Mouse (Mus musculus): ENCODE measurements around the gene Sbno2. TPM values are rescaled to one million over a fixed set of nuclear protein-coding genes. Genes with fewer than 3 reads are reported as not detected.

The Sbno2 gene
- polyA plus RNA-seq, 1 experiment from 2014 or later: 14.9 TPM

DNA sequence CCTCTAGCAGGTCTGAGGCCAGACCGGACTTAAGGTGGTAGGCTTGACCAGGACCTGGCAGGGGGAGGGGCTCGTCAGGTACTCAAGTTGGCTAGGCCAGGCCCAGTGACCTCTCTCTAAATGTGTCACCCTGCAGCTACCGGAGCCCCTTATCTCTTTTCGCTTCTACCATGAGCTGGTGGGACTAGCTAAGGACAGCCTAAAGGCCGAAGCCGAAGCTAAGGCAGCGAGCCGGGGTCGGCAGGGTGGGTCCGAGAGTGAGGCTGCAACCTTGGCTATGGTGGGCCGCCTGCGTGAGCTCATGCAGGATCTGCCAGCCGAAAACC, 76.9 kb downstream of the Sbno2 start:
- Histone ChIP-seq H3K9ac (replicated peaks; ENCODE audit: low read depth, low read length) (no peak overlapping the region), H3K9me3 (ENCODE audit: control insufficient read depth, low read length) (no peaks in the 10 kb centered on the region), H3K27me3 (replicated peaks; ENCODE audit: control insufficient read depth, insufficient read depth, low read length) (no peaks in the 10 kb centered on the region), H3K4me3 (replicated peaks; ENCODE audit: low read length) (no peak overlapping the region), H3K4me1 (replicated peaks; ENCODE audit: control insufficient read depth, insufficient read depth, low read length) (no peaks in the 10 kb centered on the region), H3K36me3 (ENCODE audit: control insufficient read depth, insufficient read depth) (no peaks in the 10 kb centered on the region), H3K4me2 (ENCODE audit: low read length) (no peak overlapping the region), H3K27ac (ENCODE audit: low read length) (no peak overlapping the region)
- ATAC-seq: no peak
- 95% methylated on average over 13 of the region's 13 CpGs for WGBS

DNA sequence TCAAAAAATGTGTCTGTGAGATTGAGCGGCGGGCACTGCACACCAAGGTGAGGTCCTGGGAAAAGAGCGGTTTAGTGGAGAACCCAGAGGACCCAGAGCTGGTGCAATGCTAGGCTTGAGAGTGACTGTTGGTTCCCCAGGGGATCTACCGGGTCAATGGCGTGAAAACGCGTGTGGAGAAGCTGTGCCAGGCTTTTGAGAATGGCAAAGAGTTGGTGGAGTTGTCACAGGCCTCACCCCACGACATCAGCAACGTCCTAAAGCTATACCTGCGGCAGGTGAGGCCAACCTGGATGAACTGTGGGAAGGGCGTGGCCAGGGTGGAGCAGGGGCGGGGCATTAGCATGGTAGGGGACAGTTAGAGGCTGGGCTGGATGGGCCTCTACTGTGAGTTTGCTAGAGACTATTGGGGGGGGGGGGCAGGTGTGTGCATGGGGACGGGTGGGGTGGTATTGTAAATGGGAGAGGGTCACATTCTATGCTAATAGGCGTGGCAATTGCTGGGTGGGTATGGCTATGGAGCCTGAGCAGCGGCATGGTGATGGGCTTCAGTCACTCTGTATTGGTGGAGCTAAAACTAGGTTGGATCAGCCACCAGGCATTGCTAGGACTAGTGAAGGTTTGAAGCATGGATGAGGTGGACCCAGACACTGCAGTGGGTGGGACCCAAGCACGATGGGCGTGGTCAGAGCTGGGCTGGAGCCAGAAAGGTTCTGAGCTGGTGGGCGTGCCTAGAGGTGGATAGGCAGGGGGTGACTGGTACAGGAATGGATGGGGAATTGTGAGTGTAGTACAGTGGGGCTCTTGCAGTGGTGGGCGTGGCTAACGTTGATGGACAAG, 77.5 kb downstream of the Sbno2 start:
- Histone ChIP-seq H3K4me1 (replicated peaks; ENCODE audit: control insufficient read depth, insufficient read depth, low read length) (no peaks in the 10 kb centered on the region), H3K4me2 (ENCODE audit: low read length) (no peak overlapping the region), H3K27me3 (replicated peaks; ENCODE audit: control insufficient read depth, insufficient read depth, low read length) (no peaks in the 10 kb centered on the region), H3K4me3 (replicated peaks; ENCODE audit: low read length) (no peak overlapping the region), H3K9ac (replicated peaks; ENCODE audit: low read depth, low read length) (no peak overlapping the region), H3K9me3 (ENCODE audit: control insufficient read depth, low read length) (no peaks in the 10 kb centered on the region), H3K36me3 (ENCODE audit: control insufficient read depth, insufficient read depth) (no peaks in the 10 kb centered on the region), H3K27ac (ENCODE audit: low read length) (no peak overlapping the region)
- ATAC-seq: no peak
- 74% methylated on average over 20 of the region's 20 CpGs for WGBS

DNA sequence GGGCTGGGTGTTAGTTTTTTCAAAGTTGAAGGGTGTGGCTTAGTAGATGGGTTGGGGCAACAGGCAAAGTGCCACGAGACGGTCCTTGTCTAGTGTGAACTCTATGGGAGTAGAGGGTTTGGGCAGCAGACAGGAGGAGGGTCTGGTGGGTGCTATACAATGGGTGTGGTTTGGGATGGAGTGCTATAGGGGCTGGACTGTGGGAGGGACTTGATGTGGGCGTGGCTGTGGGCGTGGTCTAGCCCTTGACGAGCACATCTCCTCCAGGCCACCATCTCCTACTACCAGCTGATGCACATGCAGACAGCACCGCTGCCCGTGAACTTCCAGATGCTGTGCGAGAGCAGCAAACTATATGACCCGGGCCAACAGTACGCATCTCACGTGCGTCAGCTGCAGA, 79.5 kb downstream of the Sbno2 start:
- no peaks in the 10 kb centered on the region for H3K36me3 ChIP-seq (ENCODE audit: control insufficient read depth, insufficient read depth)
- H3K9ac ChIP-seq (replicated peaks; ENCODE audit: low read depth, low read length): no peak overlapping the region
- 60% methylated on average over 12 of the region's 12 CpGs for WGBS
- 0 out of 2 replicates have a peak, but pooled peaks cover 3% of the 10 kb centered on the region for H3K27me3 ChIP-seq (replicated peaks; ENCODE audit: control insufficient read depth, insufficient read depth, low read length)
- no peak overlapping the region for H3K4me2 ChIP-seq (ENCODE audit: low read length)
- H3K4me1 ChIP-seq (replicated peaks; ENCODE audit: control insufficient read depth, insufficient read depth, low read length): no peaks in the 10 kb centered on the region
- ATAC-seq: no peak
- H3K4me3 ChIP-seq (replicated peaks; ENCODE audit: low read length): no peak overlapping the region
- no peak overlapping the region for H3K27ac ChIP-seq (ENCODE audit: low read length)
- no peaks in the 10 kb centered on the region for H3K9me3 ChIP-seq (ENCODE audit: control insufficient read depth, low read length)

DNA sequence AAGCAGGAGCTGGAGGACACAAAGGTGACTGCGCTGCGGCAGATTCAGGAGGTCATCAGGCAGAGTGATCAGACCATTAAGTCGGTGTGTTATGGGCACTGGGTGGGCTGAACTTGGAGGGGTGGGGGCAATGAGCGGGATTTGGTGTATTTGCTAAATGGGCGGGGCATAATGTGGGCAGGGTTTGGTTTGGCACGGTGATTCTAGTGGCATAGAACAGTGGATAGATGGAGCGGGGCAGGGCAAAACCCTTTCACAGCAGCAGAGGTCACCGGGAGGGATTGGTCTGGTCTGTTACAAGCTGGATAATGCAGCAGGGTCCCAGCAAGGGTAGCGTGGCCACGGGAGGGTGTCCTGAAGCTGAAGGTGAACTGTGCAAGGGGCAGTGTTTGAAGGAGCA, 79.9 kb downstream of the Sbno2 start:
- no peak overlapping the region for H3K4me3 ChIP-seq (replicated peaks; ENCODE audit: low read length)
- no peak overlapping the region for H3K4me2 ChIP-seq (ENCODE audit: low read length)
- 82% methylated on average over 10 of the region's 10 CpGs for WGBS
- no peak overlapping the region for H3K27ac ChIP-seq (ENCODE audit: low read length)
- H3K9ac ChIP-seq (replicated peaks; ENCODE audit: low read depth, low read length): no peak overlapping the region
- H3K36me3 ChIP-seq (ENCODE audit: control insufficient read depth, insufficient read depth): no peaks in the 10 kb centered on the region
- peaks cover 3% of the 10 kb centered on the region; the same call in 1 of the 2 replicates for H3K27me3 ChIP-seq (replicated peaks; ENCODE audit: control insufficient read depth, insufficient read depth, low read length)
- H3K4me1 ChIP-seq (replicated peaks; ENCODE audit: control insufficient read depth, insufficient read depth, low read length): no peaks in the 10 kb centered on the region
- ATAC-seq: no peak
- H3K9me3 ChIP-seq (ENCODE audit: control insufficient read depth, low read length): no peaks in the 10 kb centered on the region

DNA sequence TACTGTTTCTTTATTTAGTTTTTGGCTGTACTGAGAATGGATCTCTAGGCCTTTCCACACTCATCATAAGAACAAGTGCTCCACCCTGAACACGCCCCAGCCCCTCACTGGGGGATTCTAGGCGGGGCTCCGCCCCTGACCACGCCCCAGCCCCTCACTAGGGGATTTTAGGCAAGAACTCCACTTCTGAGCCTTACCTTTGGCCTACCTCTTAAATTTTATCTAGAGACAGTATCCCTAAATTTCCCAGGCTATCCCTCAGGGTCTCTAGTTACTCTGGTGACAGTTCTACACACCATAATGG, 80.4 kb downstream of the Sbno2 start:
- no peaks in the 10 kb centered on the region for H3K9me3 ChIP-seq (ENCODE audit: control insufficient read depth, low read length)
- H3K4me3 ChIP-seq (replicated peaks; ENCODE audit: low read length): no peak overlapping the region
- no peaks in the 10 kb centered on the region for H3K36me3 ChIP-seq (ENCODE audit: control insufficient read depth, insufficient read depth)
- no peaks in the 10 kb centered on the region for H3K4me1 ChIP-seq (replicated peaks; ENCODE audit: control insufficient read depth, insufficient read depth, low read length)
- 60% methylated on average over 4 of the region's 4 CpGs for WGBS
- H3K27me3 ChIP-seq (replicated peaks; ENCODE audit: control insufficient read depth, insufficient read depth, low read length): peaks cover 3% of the 10 kb centered on the region; the same call in 1 of the 2 replicates
- no peak overlapping the region for H3K9ac ChIP-seq (replicated peaks; ENCODE audit: low read depth, low read length)
- H3K27ac ChIP-seq (ENCODE audit: low read length): no peak overlapping the region
- ATAC-seq: no peak
- no peak overlapping the region for H3K4me2 ChIP-seq (ENCODE audit: low read length)

DNA sequence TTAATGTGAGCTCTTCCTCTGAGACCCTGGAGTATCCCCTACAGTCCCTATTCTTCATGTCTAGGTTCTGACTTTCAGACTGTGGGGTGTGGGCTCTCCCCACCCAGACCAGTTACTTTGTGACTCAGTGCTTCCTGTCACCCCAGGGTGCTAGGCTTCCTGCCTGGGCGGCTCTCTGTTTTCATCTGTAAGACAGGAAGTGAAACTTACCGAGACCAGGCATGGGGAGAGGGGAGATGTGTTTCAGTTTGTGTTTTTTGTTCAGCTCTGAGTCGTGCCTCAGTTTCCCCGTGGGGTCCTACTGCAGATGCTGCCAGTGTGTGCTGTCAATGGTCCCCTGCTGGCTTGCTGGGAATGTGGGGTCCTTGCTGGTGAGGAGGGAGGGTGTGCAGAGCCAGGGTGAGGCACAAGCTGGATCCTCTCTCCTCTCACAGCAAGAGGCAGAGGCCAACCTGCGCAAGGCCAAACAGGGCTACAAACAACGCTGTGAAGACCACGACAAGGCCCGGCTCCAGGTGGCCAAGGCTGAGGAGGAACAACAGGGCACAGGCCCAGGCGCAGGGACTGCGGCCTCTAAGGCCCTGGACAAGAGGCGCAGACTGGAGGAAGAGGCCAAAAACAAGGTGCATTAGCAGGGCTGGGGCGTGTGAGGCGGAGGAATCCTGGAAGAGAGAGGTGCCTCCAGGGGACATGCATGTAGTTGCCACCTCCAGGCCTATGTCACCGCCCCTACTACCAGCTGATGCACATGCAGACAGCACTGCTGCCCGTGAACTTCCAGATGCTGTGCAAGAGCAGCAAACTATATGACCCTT, 80.9 kb downstream of the Sbno2 start:
- H3K4me3 ChIP-seq (replicated peaks; ENCODE audit: low read length): no peak overlapping the region
- ATAC-seq: no peak
- H3K27ac ChIP-seq (ENCODE audit: low read length): no peak overlapping the region
- no peak overlapping the region for H3K9ac ChIP-seq (replicated peaks; ENCODE audit: low read depth, low read length)
- 83% methylated on average over 15 of the region's 15 CpGs for WGBS
- no peaks in the 10 kb centered on the region for H3K4me1 ChIP-seq (replicated peaks; ENCODE audit: control insufficient read depth, insufficient read depth, low read length)
- no peaks in the 10 kb centered on the region for H3K36me3 ChIP-seq (ENCODE audit: control insufficient read depth, insufficient read depth)
- no peak overlapping the region for H3K4me2 ChIP-seq (ENCODE audit: low read length)
- peaks cover 4% of the 10 kb centered on the region for H3K27me3 ChIP-seq (replicated peaks; ENCODE audit: control insufficient read depth, insufficient read depth, low read length)
- no peaks in the 10 kb centered on the region for H3K9me3 ChIP-seq (ENCODE audit: control insufficient read depth, low read length)

DNA sequence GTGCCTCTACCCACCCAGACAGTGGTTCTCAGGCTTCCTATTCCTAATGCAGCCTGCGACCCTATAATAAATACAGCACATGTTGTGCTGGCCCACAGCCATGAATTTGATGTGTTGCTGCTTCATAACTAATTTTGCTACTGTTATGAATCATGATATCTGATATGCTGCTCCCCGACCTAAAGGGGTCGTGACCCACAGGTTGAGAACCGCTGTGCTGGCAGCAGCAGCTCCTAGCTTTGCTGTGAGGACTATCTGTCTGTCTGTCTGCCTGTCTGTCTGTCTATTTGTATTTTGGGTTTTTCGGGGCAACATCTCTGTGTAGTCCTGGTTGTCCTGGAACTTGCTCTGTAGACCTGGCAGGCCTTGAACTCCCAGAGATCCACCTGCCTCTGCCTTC, 81.6 kb downstream of the Sbno2 start:
- ATAC-seq: no peak
- H3K27ac ChIP-seq (ENCODE audit: low read length): no peak overlapping the region

DNA sequence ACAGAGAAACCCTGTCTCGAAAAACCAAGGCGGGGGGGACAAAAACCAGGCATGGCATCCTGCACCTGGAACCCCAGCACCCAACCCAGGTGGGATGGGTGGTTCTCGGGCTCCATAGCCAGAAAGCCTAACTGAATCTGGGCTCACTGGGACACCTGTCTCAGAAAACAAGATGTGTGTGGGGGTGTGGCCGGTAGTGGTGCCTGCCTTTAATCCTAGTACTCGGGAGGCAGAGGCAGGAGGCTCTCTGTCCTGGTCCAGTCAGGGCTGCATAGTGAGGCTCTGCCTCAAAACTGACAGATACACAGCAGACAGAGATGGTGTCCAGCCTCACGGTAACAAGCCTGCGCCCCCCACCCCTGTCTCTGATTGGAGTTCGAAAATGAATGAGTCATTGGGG, 82.6 kb downstream of the Sbno2 start:
- H3K36me3 ChIP-seq (ENCODE audit: control insufficient read depth, insufficient read depth): no peaks in the 10 kb centered on the region
- 93% methylated on average over 8 of the region's 8 CpGs for WGBS
- no peaks in the 10 kb centered on the region for H3K4me1 ChIP-seq (replicated peaks; ENCODE audit: control insufficient read depth, insufficient read depth, low read length)
- H3K4me3 ChIP-seq (replicated peaks; ENCODE audit: low read length): no peak overlapping the region
- H3K9me3 ChIP-seq (ENCODE audit: control insufficient read depth, low read length): no peaks in the 10 kb centered on the region
- no peak for ATAC-seq
- no peak overlapping the region for H3K9ac ChIP-seq (replicated peaks; ENCODE audit: low read depth, low read length)
- H3K27me3 ChIP-seq (replicated peaks; ENCODE audit: control insufficient read depth, insufficient read depth, low read length): peaks cover 16% of the 10 kb centered on the region
- H3K4me2 ChIP-seq (ENCODE audit: low read length): no peak overlapping the region
- H3K27ac ChIP-seq (ENCODE audit: low read length): no peak overlapping the region

More for the DNA sequence above, 81.6 kb downstream of the Sbno2 start:
- Histone ChIP-seq H3K9me3 (ENCODE audit: control insufficient read depth, low read length) (no peaks in the 10 kb centered on the region), H3K36me3 (ENCODE audit: control insufficient read depth, insufficient read depth) (no peaks in the 10 kb centered on the region), H3K27me3 (replicated peaks; ENCODE audit: control insufficient read depth, insufficient read depth, low read length) (peaks cover 11% of the 10 kb centered on the region), H3K9ac (replicated peaks; ENCODE audit: low read depth, low read length) (no peak overlapping the region), H3K4me2 (ENCODE audit: low read length) (no peak overlapping the region), H3K4me3 (replicated peaks; ENCODE audit: low read length) (no peak overlapping the region), H3K4me1 (replicated peaks; ENCODE audit: control insufficient read depth, insufficient read depth, low read length) (no peaks in the 10 kb centered on the region)
- 81% methylated on average over 5 of the region's 5 CpGs for WGBS

DNA sequence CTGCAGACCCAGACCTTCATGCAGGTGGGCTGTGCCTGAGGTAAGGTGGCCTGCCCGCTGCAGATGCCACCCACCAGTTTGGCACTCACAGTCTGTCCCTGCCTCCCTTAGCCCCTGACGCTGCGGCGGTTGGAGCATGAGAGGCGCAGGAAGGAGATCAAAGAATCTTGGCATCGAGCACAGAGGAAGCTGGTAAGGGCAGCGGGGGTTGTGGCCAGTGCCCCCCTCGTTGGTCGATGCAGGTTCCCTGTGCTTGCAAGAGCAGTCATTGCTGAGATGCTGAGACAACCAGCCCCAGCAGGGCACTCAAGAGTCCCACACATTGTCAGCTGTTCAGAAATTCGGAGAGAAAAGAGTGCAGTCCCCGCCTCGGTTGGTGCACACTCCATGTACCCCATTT, 83.2 kb downstream of the Sbno2 start:
- H3K27ac ChIP-seq (ENCODE audit: low read length): no peak overlapping the region
- no peaks in the 10 kb centered on the region for H3K9me3 ChIP-seq (ENCODE audit: control insufficient read depth, low read length)
- no peak overlapping the region for H3K9ac ChIP-seq (replicated peaks; ENCODE audit: low read depth, low read length)
- H3K36me3 ChIP-seq (ENCODE audit: control insufficient read depth, insufficient read depth): no peaks in the 10 kb centered on the region
- ATAC-seq: no peak
- H3K27me3 ChIP-seq (replicated peaks; ENCODE audit: control insufficient read depth, insufficient read depth, low read length): peaks cover 20% of the 10 kb centered on the region
- 88% methylated on average over 12 of the region's 12 CpGs for WGBS
- no peak overlapping the region for H3K4me2 ChIP-seq (ENCODE audit: low read length)
- no peaks in the 10 kb centered on the region for H3K4me1 ChIP-seq (replicated peaks; ENCODE audit: control insufficient read depth, insufficient read depth, low read length)
- H3K4me3 ChIP-seq (replicated peaks; ENCODE audit: low read length): no peak overlapping the region

Measured in forebrain, embryonic 16.5 days (tissue).